Mouse (Mus musculus): ENCODE measurements around the gene Meioc. TPM values are rescaled to one million over a fixed set of nuclear protein-coding genes. Genes with fewer than 3 reads are reported as not detected.
"Not testable (repeated sequence)": the region's sequence is repeated elsewhere in the genome, so short reads cannot be mapped to it uniquely, and the experiment has no call there.

The Meioc gene
- total RNA-seq, 1 experiment from 2014 or later, result not detected

DNA sequence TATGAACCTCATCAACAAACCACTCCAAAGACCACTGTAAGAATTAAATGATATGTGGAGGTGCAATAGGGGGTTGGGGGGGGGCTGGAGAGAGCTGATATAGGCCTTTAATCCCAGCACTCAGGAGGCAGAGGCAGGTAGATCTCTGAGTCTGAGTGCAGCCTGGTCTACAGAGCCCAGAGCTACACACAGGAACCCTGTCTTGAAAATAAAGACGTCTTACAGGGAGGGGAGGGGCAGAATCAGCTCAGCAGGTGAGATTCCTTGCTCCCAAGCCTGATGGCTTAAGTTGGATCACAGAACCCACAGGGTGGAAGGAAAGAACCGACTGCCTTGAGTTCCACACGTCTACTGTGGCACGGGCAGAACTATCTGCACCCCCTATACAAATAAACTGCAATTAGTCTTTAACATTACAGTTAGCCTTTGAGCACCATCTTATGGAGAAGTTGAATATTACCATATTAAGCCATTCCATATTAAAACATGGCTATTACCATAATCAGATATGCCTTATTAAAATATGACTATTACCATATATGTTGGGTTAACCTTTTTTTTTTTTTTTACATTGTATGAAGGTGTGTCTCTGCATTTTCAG lies 7.1 kb upstream of the Meioc start:
- peak; percentile 39 to 46; a peak in 2 of 4 replicates for ATAC-seq (replicated peaks in 1 of 2; ENCODE audit: insufficient read depth in 1 of 2, low FRiP score in 2 of 2, low TSS enrichment in 1 of 2, low read depth in 1 of 2, poor library complexity in 2 of 2, severe bottlenecking in 2 of 2)

DNA sequence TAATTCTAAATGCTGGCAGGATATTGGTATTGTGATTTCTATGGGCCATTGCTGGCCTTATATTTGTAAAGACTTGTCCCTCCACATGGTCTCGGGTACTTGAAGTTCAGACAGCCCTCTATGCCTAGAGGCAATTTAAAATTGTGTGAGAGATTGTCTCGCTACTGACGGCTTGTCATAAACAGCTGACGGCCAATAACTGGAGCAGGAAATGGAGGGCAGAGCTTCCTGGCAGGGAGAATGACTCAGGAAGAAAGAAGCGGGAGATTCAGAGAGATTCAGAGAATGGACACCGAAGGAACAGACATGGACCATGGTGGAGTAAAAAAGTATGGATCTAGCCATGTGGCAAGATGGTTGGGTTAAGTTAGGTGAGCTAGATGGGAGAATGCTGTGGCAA lies 6.6 kb upstream of the Meioc start:
- no peak for ATAC-seq (replicated peaks in 1 of 2; ENCODE audit: insufficient read depth in 1 of 2, low FRiP score in 2 of 2, low TSS enrichment in 1 of 2, low read depth in 1 of 2, poor library complexity in 2 of 2, severe bottlenecking in 2 of 2)

DNA sequence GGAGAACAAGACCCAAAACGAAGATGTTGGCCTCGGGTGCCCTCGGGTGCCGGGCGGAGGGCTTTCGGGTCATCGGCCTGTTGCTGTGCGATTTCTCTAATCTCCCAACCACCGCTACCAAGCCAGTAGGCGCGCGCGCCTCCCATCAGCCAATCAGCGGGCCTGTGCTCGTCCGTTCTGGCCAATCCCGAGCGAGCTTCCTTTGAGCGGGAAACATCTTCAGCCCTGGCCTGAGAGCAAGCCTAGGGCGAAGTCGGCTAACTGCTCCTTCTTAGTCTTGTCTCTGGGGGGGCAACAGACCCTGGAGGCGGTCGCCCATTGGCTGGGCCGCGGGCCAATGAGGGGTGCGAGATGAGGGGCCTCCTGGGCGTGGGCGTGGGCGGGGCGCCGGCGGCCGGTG lies 1.6 kb downstream of the Meioc start:
- no peak for ATAC-seq (replicated peaks in 1 of 2; ENCODE audit: insufficient read depth in 1 of 2, low FRiP score in 2 of 2, low TSS enrichment in 1 of 2, low read depth in 1 of 2, poor library complexity in 2 of 2, severe bottlenecking in 2 of 2)

DNA sequence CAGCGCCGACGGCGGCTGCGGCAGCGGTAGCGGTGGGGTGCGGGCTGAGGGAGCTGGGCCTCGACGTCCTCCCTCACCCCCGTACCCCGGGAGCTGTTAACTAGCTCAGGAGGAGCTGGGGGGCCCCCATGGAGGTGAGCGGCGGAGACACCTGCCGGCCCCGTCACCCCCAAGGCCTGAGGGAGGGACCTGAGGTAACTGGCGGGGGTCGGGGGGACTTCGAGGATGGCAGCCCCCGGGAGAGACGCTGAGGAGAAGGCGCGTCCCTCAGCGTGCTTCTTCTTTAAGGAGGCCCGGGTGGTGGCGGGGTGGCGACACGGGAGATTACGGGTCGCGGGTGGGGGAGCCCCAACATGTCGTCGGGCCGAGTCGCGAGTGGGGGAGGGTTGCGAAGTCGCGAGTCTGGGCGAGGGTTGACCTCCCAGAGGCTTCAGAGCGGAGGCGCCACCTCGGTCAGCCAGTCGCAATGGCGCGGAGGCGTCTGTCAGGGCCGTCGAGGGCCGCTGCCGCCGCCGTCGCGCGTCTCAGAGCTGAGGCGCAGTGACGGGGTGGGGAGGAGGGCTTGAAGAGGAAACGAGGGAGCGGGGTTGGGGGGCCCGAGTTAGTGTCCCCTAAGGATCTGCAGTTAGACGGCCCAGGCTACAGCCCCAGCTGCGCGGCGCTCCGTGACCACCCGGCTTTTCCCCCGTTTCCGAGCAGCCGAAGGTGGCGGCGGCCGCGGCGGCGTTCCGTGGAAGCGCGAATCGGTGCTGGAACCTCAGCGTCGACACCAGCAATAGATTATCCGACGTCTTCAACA lies 2.3 kb downstream of the Meioc start:
- no peak for ATAC-seq (replicated peaks in 1 of 2; ENCODE audit: insufficient read depth in 1 of 2, low FRiP score in 2 of 2, low TSS enrichment in 1 of 2, low read depth in 1 of 2, poor library complexity in 2 of 2, severe bottlenecking in 2 of 2)

DNA sequence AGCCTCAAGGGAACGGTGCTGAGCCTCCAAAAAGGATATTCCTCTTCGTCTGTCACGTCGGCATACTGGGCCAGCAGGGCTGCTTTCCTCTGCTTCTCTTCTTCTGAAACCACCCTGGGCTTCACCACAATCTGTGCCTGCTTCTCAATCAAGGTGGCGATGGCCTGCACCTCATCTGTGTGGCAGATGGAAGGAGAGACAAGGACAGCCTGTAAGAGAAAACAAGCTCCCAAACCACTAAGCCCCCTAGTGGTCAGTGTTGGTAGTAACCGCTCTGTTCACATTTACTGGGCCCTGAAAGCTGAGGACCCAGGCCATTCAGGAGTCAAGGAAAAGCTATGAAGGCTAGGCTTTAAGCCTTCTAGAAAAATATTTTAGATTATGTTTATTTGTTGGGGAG lies 26.6 kb downstream of the Meioc start:
- ATAC-seq (replicated peaks in 1 of 2; ENCODE audit: insufficient read depth in 1 of 2, low FRiP score in 2 of 2, low TSS enrichment in 1 of 2, low read depth in 1 of 2, poor library complexity in 2 of 2, severe bottlenecking in 2 of 2), result peak; percentile 75 to 76

DNA sequence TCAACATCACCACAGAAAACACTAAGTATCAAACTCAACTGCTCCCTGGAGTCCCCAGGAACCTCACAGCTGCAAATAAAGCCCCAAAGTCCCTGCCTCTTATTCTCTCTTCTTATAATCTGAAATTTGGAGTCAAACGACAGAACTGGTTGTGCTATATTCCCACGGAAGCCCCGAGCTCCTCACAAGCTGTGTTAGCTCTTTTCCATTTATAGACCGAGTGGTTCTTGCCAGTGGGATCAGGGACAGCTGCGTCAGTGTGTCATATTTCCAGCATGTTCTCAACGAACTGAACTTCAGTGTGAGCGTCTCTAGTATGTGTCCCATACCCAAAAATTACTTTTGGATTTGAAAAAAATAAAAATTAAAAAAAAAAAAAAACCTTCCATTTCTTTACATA lies 31.8 kb downstream of the Meioc start:
- no peak for ATAC-seq (replicated peaks in 1 of 2; ENCODE audit: insufficient read depth in 1 of 2, low FRiP score in 2 of 2, low TSS enrichment in 1 of 2, low read depth in 1 of 2, poor library complexity in 2 of 2, severe bottlenecking in 2 of 2)

DNA sequence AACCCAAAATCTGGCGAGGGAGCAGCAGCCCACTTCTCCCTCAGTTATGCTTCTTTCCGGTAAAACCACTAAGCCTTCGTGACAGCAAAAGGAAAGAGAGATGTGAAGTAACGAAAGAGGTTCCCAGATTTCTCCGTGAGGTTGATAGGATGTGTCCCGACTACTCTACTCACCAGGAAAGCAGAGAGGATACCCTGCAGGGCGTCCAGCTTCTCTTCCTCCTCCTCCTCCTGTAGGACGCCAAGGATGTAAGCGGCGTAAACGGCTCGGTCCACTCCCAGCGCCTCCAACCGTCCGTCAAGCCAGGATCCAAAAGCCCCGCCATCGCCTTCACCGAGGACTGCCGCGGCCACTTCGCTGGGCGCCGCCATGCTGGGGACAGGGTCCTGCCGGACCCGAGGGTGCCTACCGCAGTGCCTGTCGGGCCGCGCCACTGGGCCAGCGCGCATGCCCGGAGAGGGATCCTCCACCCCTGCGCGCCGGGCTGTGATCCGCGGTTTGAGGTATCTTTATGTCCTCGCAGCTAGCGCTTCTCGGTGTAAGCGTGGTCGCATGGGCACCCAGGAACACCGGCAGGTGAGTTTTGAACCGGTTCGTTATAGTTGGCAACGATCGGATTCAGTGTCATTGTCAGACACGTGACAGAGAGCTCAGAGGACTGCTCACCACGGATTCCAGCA lies 34.0 kb downstream of the Meioc start, which contains the start of gene Ccdc43:
Ccdc43 (minus strand) TSS at position 445 of the 680 bp plus-strand sequence.
- ATAC-seq (replicated peaks in 1 of 2; ENCODE audit: insufficient read depth in 1 of 2, low FRiP score in 2 of 2, low TSS enrichment in 1 of 2, low read depth in 1 of 2, poor library complexity in 2 of 2, severe bottlenecking in 2 of 2), result peak; percentile 93 to 95

DNA sequence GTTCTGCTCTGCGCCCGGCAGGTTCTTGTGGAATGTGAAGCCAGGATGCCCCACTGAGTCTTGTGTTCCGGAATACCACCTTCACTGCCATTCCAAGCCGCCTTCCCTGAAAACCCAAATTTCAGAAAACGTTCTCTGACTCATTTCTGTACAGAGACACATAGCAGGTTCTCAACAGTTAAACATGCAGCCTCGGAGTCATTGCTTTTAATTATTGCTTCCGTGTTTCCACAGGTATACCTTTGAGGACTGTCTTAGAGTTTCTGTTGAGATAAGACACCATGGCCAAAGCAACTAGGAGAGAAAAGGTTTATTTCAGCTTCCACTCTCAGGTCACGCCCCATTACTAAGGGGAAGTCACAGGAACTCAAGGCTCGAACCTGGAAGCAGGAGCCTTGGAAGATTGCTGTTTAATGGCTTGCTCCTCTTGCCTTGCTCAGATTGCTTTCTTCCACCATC lies 34.5 kb downstream of the Meioc start:
- no peak for ATAC-seq (replicated peaks in 1 of 2; ENCODE audit: insufficient read depth in 1 of 2, low FRiP score in 2 of 2, low TSS enrichment in 1 of 2, low read depth in 1 of 2, poor library complexity in 2 of 2, severe bottlenecking in 2 of 2)

DNA sequence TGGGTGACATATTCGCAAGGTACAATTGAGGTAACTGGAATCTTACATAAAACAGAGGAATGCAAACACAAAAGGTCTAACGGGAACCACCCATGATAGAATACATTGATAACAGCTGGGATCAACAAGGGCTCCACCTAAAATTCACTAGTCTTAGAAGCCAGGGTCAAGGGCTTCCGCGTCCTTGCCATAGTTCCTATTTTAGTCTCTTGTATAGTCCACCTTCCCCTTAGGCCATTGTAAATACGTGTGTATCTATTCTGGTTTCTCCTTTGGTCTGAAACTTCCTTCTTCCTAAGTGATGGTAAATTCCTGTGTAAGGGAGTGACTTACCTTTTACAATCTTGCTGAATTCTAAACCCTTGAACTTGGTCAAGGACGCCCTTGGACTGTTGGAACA lies 38.7 kb downstream of the Meioc start:
- not testable (repeated sequence) for ATAC-seq (replicated peaks in 1 of 2; ENCODE audit: insufficient read depth in 1 of 2, low FRiP score in 2 of 2, low TSS enrichment in 1 of 2, low read depth in 1 of 2, poor library complexity in 2 of 2, severe bottlenecking in 2 of 2)

DNA sequence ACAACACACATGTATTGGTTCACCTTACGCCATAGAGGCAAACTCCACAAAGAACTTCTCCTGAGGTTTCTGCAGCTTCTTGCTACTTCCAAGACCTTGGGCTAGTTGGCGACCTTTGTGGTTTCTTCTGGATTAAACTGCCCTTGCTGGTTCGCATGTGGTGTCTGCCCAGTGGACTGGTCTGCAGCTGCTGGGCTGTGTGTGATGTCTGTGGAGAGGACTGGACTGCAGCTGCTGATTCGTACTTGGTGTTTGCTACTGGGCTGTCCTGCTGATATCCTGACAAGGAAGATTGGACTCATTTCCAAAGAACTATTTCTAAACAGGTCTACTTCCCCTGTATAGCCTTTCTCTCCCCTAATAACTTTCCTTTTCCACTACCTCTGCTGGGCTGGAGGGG lies 48.9 kb downstream of the Meioc start:
- ATAC-seq (replicated peaks in 1 of 2; ENCODE audit: insufficient read depth in 1 of 2, low FRiP score in 2 of 2, low TSS enrichment in 1 of 2, low read depth in 1 of 2, poor library complexity in 2 of 2, severe bottlenecking in 2 of 2), result no peak

DNA sequence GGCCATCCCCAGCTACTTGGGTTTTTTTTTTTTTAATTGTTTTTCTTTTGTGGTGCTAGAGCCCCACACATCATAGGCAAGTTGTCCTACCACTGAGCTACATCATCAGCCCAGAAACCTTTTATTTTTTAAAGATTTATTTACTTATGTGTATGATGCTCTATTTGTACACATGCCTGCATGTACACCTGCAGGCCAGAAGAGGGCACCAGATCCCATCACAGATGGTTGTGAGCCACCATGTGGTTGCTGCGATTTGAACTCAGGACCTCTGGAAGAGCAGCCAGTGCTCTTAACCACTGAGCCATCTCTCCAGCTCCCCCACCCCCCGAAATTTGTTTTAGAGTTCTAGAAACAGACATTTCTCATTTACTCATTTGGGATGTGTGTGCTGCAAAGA lies 51.1 kb downstream of the Meioc start:
- ATAC-seq (replicated peaks in 1 of 2; ENCODE audit: insufficient read depth in 1 of 2, low FRiP score in 2 of 2, low TSS enrichment in 1 of 2, low read depth in 1 of 2, poor library complexity in 2 of 2, severe bottlenecking in 2 of 2), result not testable (repeated sequence)

DNA sequence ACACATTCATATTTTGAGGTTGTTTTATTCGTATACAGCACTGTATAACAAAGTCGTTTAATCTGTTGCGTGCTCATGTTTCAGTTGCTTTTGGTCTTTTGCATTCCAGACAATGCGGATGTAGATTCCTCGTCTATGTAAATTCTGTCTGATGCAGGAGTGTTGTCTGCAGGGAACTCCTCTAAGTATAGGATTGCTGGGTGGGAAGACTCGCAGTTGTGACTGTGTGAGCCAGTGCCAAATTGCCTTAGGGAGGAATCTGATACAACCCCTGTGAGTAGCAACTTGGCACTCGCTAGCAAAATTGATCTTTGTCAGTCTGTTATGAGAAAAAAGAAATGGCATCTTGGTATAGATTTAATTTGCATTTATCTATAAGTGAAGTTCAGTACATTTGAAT lies 52.6 kb downstream of the Meioc start:
- no peak for ATAC-seq (replicated peaks in 1 of 2; ENCODE audit: insufficient read depth in 1 of 2, low FRiP score in 2 of 2, low TSS enrichment in 1 of 2, low read depth in 1 of 2, poor library complexity in 2 of 2, severe bottlenecking in 2 of 2)

DNA sequence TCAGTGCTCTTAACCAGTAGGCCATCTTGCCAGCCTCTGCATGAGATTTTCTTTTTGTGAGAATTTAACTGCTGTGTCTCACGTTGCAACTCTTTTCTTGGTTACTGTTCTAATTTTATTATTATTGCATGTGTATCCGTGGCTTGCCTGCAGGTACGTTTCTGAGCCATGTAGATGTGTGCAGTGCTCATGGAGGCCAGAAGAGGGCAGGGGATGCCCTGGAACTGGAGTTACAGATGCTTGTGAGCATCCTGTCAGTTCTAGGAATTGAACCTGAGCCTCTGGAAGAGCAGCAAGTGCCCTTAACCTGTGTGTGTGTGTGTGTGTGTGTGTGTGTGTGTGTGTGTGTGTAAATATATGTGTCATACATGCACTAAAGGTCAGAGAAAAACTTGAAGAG lies 62.1 kb downstream of the Meioc start:
- ATAC-seq (replicated peaks in 1 of 2; ENCODE audit: insufficient read depth in 1 of 2, low FRiP score in 2 of 2, low TSS enrichment in 1 of 2, low read depth in 1 of 2, poor library complexity in 2 of 2, severe bottlenecking in 2 of 2), result no peak

DNA sequence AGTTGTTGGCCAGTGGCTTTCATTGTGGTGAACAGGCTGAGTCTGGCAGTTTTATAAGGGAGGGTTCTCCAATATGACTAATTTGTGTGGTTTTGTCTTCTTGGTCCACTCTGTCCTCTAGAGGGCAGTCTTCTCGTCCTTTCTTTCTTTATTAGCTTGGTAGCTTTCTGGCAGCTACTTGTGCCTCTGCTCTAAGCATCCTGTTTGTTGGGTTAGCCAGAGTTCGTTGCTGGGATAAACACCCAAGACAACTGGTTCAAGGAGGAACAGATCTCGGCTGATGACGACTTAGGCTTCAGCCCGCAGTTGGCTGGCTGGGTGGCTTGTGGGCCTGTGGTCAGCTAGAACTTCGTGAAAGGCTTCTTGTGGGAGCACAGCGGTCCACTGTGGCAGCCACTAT lies 65.1 kb downstream of the Meioc start:
- peak; percentile 78 to 80 for ATAC-seq (replicated peaks in 1 of 2; ENCODE audit: insufficient read depth in 1 of 2, low FRiP score in 2 of 2, low TSS enrichment in 1 of 2, low read depth in 1 of 2, poor library complexity in 2 of 2, severe bottlenecking in 2 of 2)

DNA sequence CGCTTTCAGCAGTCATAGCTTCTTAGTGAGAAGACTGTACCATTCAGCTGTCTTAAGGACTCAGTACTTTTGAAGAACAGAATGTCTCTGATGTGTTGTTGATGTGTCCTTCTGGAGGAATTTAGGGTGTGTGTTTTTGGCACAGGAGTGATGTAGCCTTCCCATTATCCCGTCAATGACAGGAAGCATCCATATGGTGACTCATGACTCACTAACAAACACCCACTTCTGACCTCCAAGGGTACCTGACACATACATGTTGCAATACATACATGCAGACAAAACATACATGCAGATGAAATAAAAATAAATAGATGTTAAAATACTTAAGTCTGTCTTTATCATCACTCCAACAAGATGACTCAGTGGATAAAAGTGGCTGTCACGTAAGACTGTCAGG lies 66.3 kb downstream of the Meioc start:
- ATAC-seq (replicated peaks in 1 of 2; ENCODE audit: insufficient read depth in 1 of 2, low FRiP score in 2 of 2, low TSS enrichment in 1 of 2, low read depth in 1 of 2, poor library complexity in 2 of 2, severe bottlenecking in 2 of 2), result no peak

DNA sequence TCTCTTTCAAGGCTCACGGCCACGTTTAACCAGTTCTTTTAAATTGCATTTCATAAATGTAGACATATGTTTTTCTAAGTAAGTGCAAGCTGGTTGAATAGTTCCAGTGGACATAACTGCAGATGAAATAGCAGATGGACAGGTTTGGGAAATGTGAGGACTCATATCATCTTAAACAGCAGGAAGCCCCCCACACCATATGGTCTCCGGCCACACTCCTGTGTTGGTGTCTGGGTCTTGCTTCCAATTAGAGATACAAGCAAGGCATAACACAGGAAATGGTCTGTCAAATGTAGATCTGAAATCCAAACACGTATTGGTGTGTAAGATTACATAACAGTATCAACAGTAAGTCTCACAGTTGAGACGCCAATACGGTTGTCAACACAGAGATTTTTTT lies 67.8 kb downstream of the Meioc start:
- no peak for ATAC-seq (replicated peaks in 1 of 2; ENCODE audit: insufficient read depth in 1 of 2, low FRiP score in 2 of 2, low TSS enrichment in 1 of 2, low read depth in 1 of 2, poor library complexity in 2 of 2, severe bottlenecking in 2 of 2)

Measured in hematopoietic stem cell, adult 5-6 weeks (primary cell).